Mouse (Mus musculus): ENCODE data around the gene Rhcg. TPM values are rescaled to one million over a fixed set of nuclear protein-coding genes. Genes with fewer than 3 reads are reported as not detected.

The Rhcg gene
- polyA plus RNA-seq, 2 experiments = 0.03 TPM; not detected in 1

DNA sequence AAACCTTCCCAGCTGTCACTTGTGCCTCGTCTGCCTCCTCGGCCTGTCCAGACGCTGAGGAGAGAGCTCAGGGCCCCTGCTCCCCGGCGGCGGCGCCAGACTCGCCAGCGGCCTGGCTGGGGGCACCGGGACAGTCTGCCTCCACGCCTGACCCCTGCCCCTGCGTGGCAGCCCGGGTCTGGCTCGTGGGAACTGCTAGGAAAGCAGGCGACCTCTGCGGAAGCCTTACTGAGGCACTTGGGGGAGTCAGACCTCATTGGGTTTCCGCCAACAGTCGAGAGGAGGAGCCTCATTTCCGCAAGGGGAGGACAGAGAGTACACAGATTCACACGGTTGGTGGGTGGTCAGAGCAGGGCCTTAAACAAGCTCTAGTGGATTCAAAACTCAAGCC is 38.6 kb downstream of the Rhcg start:
- peak overlapping the region; percentile 41 for H3K4me2 ChIP-seq (ENCODE audit: low read depth)
- DNase-seq (ENCODE audit: low read depth in 3 of 3, low spot score in 3 of 3) (no peak), ATAC-seq (ENCODE audit: insufficient read depth) (no peak)
- 1% methylated on average over 20 of the region's 20 CpGs for WGBS (ENCODE audit: insufficient replicate concordance)
- H3K27ac ChIP-seq = no peak overlapping the region
- no peaks in the 10 kb centered on the region for H3K36me3 ChIP-seq (replicated peaks; ENCODE audit: control insufficient read depth, insufficient read depth, low read depth)
- peaks cover 0 to 3% of the 10 kb centered on the region in 2 experiments; a peak in 1 of 4 replicates for H3K4me1 ChIP-seq (replicated peaks; ENCODE audit: control insufficient read depth in 2 of 2, insufficient read depth in 2 of 2, low read length in 1 of 2)
- no peaks in the 10 kb centered on the region for H3K9me3 ChIP-seq (ENCODE audit: control insufficient read depth, low read length)
- TF ChIP-seq CTCF (IDR thresholded peaks at IDR 0.05; ENCODE audit: low read depth) (no peak), EP300 (IDR thresholded peaks at IDR 0.05; ENCODE audit: low read depth) (no peak)
- no peak overlapping the region for H3K9ac ChIP-seq (replicated peaks)
- H3K4me3 ChIP-seq (ENCODE audit: insufficient read depth in 1 of 2, low read depth in 2 of 2, low read length in 2 of 2) = no peak overlapping the region
- H3K27me3 ChIP-seq (ENCODE audit: control insufficient read depth, insufficient read depth, low read length) = peaks cover 19% of the 10 kb centered on the region

DNA sequence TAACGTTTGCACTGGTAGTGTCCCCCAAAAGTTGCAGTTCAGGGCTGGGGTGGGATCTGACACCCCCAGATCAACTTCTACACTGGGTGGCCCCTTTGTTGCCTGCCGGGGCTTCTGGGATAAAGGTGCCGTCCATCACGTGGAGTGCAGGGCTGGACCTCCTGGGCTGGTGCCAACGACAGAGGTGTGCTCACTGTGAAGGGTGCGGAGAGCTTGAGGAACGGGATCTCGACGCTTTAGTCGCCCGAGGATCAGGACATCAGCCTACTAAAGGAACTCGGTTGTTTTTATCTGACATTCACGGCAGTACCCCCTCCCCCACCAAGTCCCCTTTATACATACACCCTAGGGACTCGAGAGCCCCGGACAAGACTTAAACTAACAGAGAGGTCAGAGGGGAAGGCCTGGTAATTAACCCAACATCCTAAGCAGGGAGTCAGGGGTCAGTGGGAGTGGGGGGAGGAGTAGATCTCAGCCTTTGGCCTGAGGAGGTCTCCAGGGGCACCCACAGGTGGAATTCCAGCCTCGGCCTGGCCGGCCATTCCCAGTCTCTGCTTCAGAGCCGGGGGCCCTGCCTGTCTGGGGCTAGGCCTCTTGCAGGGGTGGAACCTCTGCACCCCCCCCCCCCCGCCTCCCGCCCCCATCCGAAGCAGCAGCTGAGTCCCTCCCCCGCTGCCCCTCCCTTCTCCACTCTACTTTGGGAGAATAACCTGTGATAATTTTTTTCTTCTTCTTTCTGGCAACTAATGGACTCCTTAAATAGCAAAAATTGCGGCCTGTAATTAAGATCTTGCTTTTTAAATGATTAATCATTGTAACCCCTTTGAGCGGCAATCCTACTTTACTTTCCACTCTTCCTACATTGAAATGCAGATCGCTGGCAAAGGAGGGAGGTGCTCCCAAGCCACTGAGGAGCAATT is 39.3 kb downstream of the Rhcg start:
- Histone ChIP-seq H3K4me2 (ENCODE audit: low read depth) (peak overlapping the region; percentile 41), H3K4me1 (replicated peaks; ENCODE audit: control insufficient read depth in 2 of 2, insufficient read depth in 2 of 2, low read length in 1 of 2) (peaks cover 0 to 3% of the 10 kb centered on the region in 2 experiments; a peak in 1 of 4 replicates), H3K9ac (replicated peaks) (no peak overlapping the region), H3K27ac (no peak overlapping the region), H3K9me3 (ENCODE audit: control insufficient read depth, low read length) (no peaks in the 10 kb centered on the region), H3K4me3 (ENCODE audit: insufficient read depth in 1 of 2, low read depth in 2 of 2, low read length in 2 of 2) (no peak overlapping the region), H3K27me3 (ENCODE audit: control insufficient read depth, insufficient read depth, low read length) (peaks cover 19% of the 10 kb centered on the region), H3K36me3 (replicated peaks; ENCODE audit: control insufficient read depth, insufficient read depth, low read depth) (no peaks in the 10 kb centered on the region)
- no peak for TF ChIP-seq CTCF (IDR thresholded peaks at IDR 0.05; ENCODE audit: low read depth)
- no peak for TF ChIP-seq EP300 (IDR thresholded peaks at IDR 0.05; ENCODE audit: low read depth)
- DNase-seq (ENCODE audit: low read depth in 3 of 3, low spot score in 3 of 3) = no peak
- ATAC-seq (ENCODE audit: insufficient read depth) = no peak
- 12% methylated on average over 25 of the region's 25 CpGs for WGBS (ENCODE audit: insufficient replicate concordance)

DNA sequence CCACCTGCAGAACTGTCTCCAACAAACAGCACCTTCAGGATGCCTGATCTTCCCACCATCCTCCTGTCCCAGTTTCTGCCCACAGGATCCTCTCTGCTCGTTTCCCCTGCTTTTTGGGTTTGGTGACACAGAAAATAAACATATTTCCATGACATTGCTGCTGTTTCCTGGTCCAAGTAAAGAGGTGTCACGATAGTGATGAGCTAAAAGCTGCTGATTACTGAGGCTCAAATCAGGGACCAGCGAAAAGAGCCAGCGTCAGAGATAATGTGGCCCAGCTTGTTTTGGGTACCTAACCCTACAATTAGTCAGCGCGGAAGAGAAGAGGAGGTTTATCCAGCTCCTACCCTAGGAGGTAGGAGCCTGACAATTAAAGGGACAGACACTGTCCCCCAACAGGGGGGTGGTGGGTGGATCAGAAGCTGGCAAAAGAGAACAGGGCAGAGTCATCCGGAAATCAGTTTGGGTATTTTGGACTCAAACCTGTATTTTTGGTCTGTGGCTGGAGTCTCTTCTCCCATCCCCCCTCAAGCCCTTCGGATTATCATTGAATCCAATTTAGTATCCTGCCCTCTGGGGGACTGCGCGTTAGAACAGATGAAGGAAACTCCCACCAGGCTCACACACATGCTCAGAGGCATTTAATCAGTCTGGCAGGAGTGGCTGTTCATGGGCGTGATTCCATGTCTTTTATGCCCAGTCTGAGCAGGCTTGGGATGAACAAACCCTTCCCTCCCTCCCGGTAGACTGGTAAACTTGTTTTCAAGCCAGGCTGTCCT is 40.2 kb downstream of the Rhcg start:
- no peak for DNase-seq (ENCODE audit: low read depth in 3 of 3, low spot score in 3 of 3)
- Histone ChIP-seq H3K4me1 (replicated peaks; ENCODE audit: control insufficient read depth in 2 of 2, insufficient read depth in 2 of 2, low read length in 1 of 2) (peaks cover 0 to 3% of the 10 kb centered on the region in 2 experiments; a peak in 1 of 4 replicates), H3K4me3 (ENCODE audit: insufficient read depth in 1 of 2, low read depth in 2 of 2, low read length in 2 of 2) (no peak overlapping the region), H3K9ac (replicated peaks) (no peak overlapping the region), H3K4me2 (ENCODE audit: low read depth) (no peak overlapping the region), H3K9me3 (ENCODE audit: control insufficient read depth, low read length) (no peaks in the 10 kb centered on the region), H3K36me3 (replicated peaks; ENCODE audit: control insufficient read depth, insufficient read depth, low read depth) (no peaks in the 10 kb centered on the region), H3K27ac (no peak overlapping the region), H3K27me3 (ENCODE audit: control insufficient read depth, insufficient read depth, low read length) (peaks cover 19% of the 10 kb centered on the region)
- no peak for ATAC-seq (ENCODE audit: insufficient read depth)
- TF ChIP-seq CTCF (IDR thresholded peaks at IDR 0.05; ENCODE audit: low read depth) = no peak
- no peak for TF ChIP-seq EP300 (IDR thresholded peaks at IDR 0.05; ENCODE audit: low read depth)
- WGBS (ENCODE audit: insufficient replicate concordance) = 13% methylated on average over 12 of the region's 12 CpGs

DNA sequence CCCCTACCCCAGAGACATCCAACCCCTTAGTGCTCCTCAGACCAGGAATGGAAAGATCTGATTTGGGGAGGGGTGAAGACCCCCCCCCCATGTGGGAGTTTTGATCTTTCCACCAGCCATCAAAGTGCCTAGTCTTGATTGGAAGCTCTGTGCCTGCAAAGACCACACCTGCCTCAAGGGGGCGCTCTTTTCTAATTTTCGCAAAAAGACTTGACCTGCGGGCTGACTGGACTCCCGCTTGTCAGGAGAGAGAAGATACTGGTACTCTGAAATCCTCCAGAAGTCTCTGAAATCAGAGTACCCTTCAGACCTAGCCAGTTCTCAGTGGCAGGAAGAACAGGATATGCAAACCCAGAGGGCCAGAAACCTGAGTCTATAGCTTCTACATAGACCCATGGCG is 40.8 kb downstream of the Rhcg start:
- peak in 2 of 3 experiments; percentile 20 to 29 for DNase-seq (ENCODE audit: low read depth in 3 of 3, low spot score in 3 of 3)
- 6% methylated on average over 5 of the region's 5 CpGs for WGBS (ENCODE audit: insufficient replicate concordance)
- Histone ChIP-seq H3K4me1 (replicated peaks; ENCODE audit: control insufficient read depth in 2 of 2, insufficient read depth in 2 of 2, low read length in 1 of 2) (peaks cover 0 to 3% of the 10 kb centered on the region in 2 experiments; a peak in 1 of 4 replicates), H3K9ac (replicated peaks) (no peak overlapping the region), H3K27me3 (ENCODE audit: control insufficient read depth, insufficient read depth, low read length) (peaks cover 19% of the 10 kb centered on the region), H3K27ac (no peak overlapping the region), H3K4me2 (ENCODE audit: low read depth) (no peak overlapping the region), H3K9me3 (ENCODE audit: control insufficient read depth, low read length) (no peaks in the 10 kb centered on the region), H3K36me3 (replicated peaks; ENCODE audit: control insufficient read depth, insufficient read depth, low read depth) (no peaks in the 10 kb centered on the region), H3K4me3 (ENCODE audit: insufficient read depth in 1 of 2, low read depth in 2 of 2, low read length in 2 of 2) (no peak overlapping the region)
- ATAC-seq (ENCODE audit: insufficient read depth) = no peak
- TF ChIP-seq EP300 (IDR thresholded peaks at IDR 0.05; ENCODE audit: low read depth) = no peak
- peak; percentile 74 for TF ChIP-seq CTCF (IDR thresholded peaks at IDR 0.05; ENCODE audit: low read depth)

Measured in liver, embryonic 14.5 days (tissue).